Mouse (Mus musculus) monocyte, adult 59 days (primary cell): ENCODE results near the gene Myh7b. TPM values are rescaled to one million over a fixed set of nuclear protein-coding genes. Genes with fewer than 3 reads are reported as not detected.

Experiments
- total RNA-seq, 2 experiments: library from RNA; stranded (reverse); gene quantifications; one replicate each; pipeline ENCODE4 v1.2.4; 2023

Myh7b gene
- under 1 TPM in 1 of 2 experiments, not detected in 1; 0.12 TPM for total RNA-seq

GRCm38 (mm10) chr2:155610978-155611377 is at the start of gene Myh7b:
Gene Myh7b, plus strand, starts transcription at chr2:155611212.

GRCm38 (mm10) chr2:155592137-155592853 is 18.7 kb upstream of the Myh7b start, which contains the start of gene Gss:
Gene Gss, minus strand, starts transcription at chr2:155592810.

Other genes with a start within 250 kb of the Myh7b start
- 100 to 1,000 TPM; 174 to 200 TPM for gene Trp53inp2, start 230.2 kb upstream of the Myh7b start, total RNA-seq
- 10 to 100 TPM; 60.0 to 70.4 TPM for gene Ncoa6, start 137.3 kb upstream of the Myh7b start, total RNA-seq
- 10 to 100 TPM; 15.5 to 16.7 TPM for gene Acss2, start 93.3 kb upstream of the Myh7b start, total RNA-seq
- gene Ggt7, start 93.0 kb upstream of the Myh7b start, total RNA-seq = not detected
- gene Gss, start 18.4 kb upstream of the Myh7b start, total RNA-seq = 10 to 100 TPM; 33.7 to 39.6 TPM
- gene Trpc4ap, start 81.2 kb downstream of the Myh7b start, total RNA-seq = 100 to 1,000 TPM; 187 to 191 TPM
- 10 to 100 TPM; 46.1 to 49.8 TPM for gene Edem2, start 118.3 kb downstream of the Myh7b start, total RNA-seq
- not detected for gene Gm17581, start 124.7 kb downstream of the Myh7b start, total RNA-seq
- 1 to 10 TPM; 2.0 to 2.3 TPM for gene Procr, start 139.9 kb downstream of the Myh7b start, total RNA-seq
- gene Mmp24, start 164.1 kb downstream of the Myh7b start, total RNA-seq = not detected
- gene BC029722, start 208.2 kb downstream of the Myh7b start, total RNA-seq = 10 to 100 TPM; 16.6 to 19.8 TPM
- gene Eif6, start 215.7 kb downstream of the Myh7b start, total RNA-seq = 100 to 1,000 TPM; 105 to 131 TPM
- gene Fam83c, start 223.6 kb downstream of the Myh7b start, total RNA-seq = not detected